Mouse (Mus musculus): Measurements from ENCODE around the gene Elavl1. TPM values are rescaled to one million over a fixed set of nuclear protein-coding genes. Genes with fewer than 3 reads are reported as not detected.
A peak's percentile ranks its signal among the peaks of the same experiment; 100 is the strongest.

Elavl1 gene
- polyA plus RNA-seq, 1 experiment, result 43.2 TPM

DNA sequence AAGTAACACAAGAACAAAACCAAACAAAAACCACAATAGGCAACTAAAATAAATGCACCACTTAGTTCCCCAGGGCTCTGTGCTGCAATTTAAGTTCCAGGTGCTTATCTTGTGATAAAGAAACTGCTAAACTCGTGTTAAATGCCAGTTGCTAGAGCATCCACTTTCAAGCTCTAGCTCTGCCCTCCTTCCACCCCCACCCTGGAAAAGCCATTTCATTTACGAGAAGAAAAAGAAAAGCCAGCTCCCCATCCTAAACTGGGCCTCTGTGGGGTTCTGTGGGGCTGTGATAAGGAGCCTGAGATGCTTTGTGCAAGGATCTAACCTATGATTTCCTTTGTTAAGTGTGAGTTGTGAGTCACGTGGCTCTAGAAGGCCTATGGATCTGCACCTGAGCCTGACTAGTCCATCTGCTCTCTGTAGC is 21.1 kb downstream of the Elavl1 start:
- Histone ChIP-seq H3K4me1 (replicated peaks; ENCODE audit: control insufficient read depth, insufficient read depth, low read length) (no peaks in the 10 kb centered on the region), H3K4me3 (ENCODE audit: control insufficient read depth, insufficient read depth, low read length) (no peak overlapping the region), H3K27ac (ENCODE audit: control insufficient read depth, insufficient read depth, low read length) (no peak overlapping the region), H3K36me3 (ENCODE audit: control insufficient read depth, insufficient read depth, low read length) (peaks cover 75% of the 10 kb centered on the region), H3K27me3 (ENCODE audit: control insufficient read depth, insufficient read depth, low read length) (no peaks in the 10 kb centered on the region)
- TF ChIP-seq CTCF (IDR thresholded peaks at IDR 0.05; ENCODE audit: borderline replicate concordance, control insufficient read depth, extremely low read depth, insufficient read depth, low read length, poor library complexity) (no peak), POLR2A (IDR thresholded peaks at IDR 0.05; ENCODE audit: control insufficient read depth, extremely low read depth, insufficient read depth, low read length, poor library complexity) (no peak)
- WGBS, result 70% methylated on average over 3 of the region's 3 CpGs
- DNase-seq, result no peak

DNA sequence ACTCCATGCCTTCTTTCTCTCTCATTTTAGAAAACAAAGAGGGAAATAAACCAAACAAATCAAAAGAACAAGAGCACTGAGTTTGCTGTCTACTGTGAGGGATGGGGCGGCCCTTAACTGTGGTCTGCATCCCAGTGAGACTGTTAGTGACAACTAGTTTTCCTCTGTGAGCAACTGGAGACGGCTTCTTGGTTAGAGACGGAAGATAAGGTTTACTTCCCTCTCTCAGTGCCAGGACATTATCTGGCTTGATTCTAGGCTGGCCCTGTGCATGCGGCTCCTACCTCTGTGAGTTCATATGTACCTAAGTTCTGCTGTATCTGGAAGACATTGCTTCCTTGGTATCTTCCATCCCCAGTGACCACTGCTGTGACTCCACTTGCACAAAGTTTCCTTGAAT is 27.4 kb downstream of the Elavl1 start:
- DNase-seq, result no peak
- H3K27ac ChIP-seq (ENCODE audit: control insufficient read depth, insufficient read depth, low read length), result no peak overlapping the region
- TF ChIP-seq CTCF (IDR thresholded peaks at IDR 0.05; ENCODE audit: borderline replicate concordance, control insufficient read depth, extremely low read depth, insufficient read depth, low read length, poor library complexity) (no peak), POLR2A (IDR thresholded peaks at IDR 0.05; ENCODE audit: control insufficient read depth, extremely low read depth, insufficient read depth, low read length, poor library complexity) (no peak)
- WGBS, result 95% methylated on average over 4 of the region's 4 CpGs
- no peaks in the 10 kb centered on the region for H3K4me1 ChIP-seq (replicated peaks; ENCODE audit: control insufficient read depth, insufficient read depth, low read length)
- H3K27me3 ChIP-seq (ENCODE audit: control insufficient read depth, insufficient read depth, low read length), result no peaks in the 10 kb centered on the region
- H3K4me3 ChIP-seq (ENCODE audit: control insufficient read depth, insufficient read depth, low read length), result no peak overlapping the region
- H3K36me3 ChIP-seq (ENCODE audit: control insufficient read depth, insufficient read depth, low read length), result peaks cover 79% of the 10 kb centered on the region

GRCm38 (mm10) chr8:4292738-4293137 is 32.5 kb downstream of the Elavl1 start:
- no peak overlapping the region for H3K4me3 ChIP-seq (ENCODE audit: control insufficient read depth, insufficient read depth, low read length)
- peaks cover 77% of the 10 kb centered on the region for H3K36me3 ChIP-seq (ENCODE audit: control insufficient read depth, insufficient read depth, low read length)
- no peak for DNase-seq
- WGBS, result 96% methylated on average over 5 of the region's 5 CpGs
- H3K27ac ChIP-seq (ENCODE audit: control insufficient read depth, insufficient read depth, low read length), result no peak overlapping the region
- H3K27me3 ChIP-seq (ENCODE audit: control insufficient read depth, insufficient read depth, low read length), result no peaks in the 10 kb centered on the region
- TF ChIP-seq POLR2A (IDR thresholded peaks at IDR 0.05; ENCODE audit: control insufficient read depth, extremely low read depth, insufficient read depth, low read length, poor library complexity), result no peak
- no peak for TF ChIP-seq CTCF (IDR thresholded peaks at IDR 0.05; ENCODE audit: borderline replicate concordance, control insufficient read depth, extremely low read depth, insufficient read depth, low read length, poor library complexity)
- no peaks in the 10 kb centered on the region for H3K4me1 ChIP-seq (replicated peaks; ENCODE audit: control insufficient read depth, insufficient read depth, low read length)

DNA sequence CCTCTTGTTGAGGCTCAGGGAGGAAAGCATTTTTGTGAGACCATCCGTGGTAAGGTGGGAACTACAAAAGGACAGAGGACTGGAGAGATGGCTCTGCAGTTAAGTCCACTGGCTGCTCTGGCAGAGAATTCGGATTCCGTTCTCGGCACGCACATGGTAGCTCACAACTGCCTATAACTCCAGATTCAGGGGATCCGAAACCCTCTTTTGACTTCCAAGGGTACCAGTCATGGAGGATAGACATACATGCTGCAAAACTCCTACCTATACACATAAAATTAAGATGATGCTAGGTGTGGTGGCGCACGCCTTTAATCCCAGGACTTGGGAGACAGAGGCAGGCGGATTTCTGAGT is 49.1 kb downstream of the Elavl1 start:
- no peaks in the 10 kb centered on the region; the same call in 1 of the 2 replicates for H3K36me3 ChIP-seq (ENCODE audit: control insufficient read depth, insufficient read depth, low read length)
- peak overlapping the region; percentile 77 for H3K4me3 ChIP-seq (ENCODE audit: control insufficient read depth, insufficient read depth, low read length)
- WGBS, result 25% methylated on average over 9 of the region's 9 CpGs
- no peaks in the 10 kb centered on the region for H3K27me3 ChIP-seq (ENCODE audit: control insufficient read depth, insufficient read depth, low read length)
- DNase-seq, result no peak
- H3K27ac ChIP-seq (ENCODE audit: control insufficient read depth, insufficient read depth, low read length), result peak overlapping the region; percentile 28; the same call in 1 of the 2 replicates
- TF ChIP-seq POLR2A (IDR thresholded peaks at IDR 0.05; ENCODE audit: control insufficient read depth, extremely low read depth, insufficient read depth, low read length, poor library complexity) (no peak), CTCF (IDR thresholded peaks at IDR 0.05; ENCODE audit: borderline replicate concordance, control insufficient read depth, extremely low read depth, insufficient read depth, low read length, poor library complexity) (no peak)
- H3K4me1 ChIP-seq (replicated peaks; ENCODE audit: control insufficient read depth, insufficient read depth, low read length), result peaks cover 5% of the 10 kb centered on the region

DNA sequence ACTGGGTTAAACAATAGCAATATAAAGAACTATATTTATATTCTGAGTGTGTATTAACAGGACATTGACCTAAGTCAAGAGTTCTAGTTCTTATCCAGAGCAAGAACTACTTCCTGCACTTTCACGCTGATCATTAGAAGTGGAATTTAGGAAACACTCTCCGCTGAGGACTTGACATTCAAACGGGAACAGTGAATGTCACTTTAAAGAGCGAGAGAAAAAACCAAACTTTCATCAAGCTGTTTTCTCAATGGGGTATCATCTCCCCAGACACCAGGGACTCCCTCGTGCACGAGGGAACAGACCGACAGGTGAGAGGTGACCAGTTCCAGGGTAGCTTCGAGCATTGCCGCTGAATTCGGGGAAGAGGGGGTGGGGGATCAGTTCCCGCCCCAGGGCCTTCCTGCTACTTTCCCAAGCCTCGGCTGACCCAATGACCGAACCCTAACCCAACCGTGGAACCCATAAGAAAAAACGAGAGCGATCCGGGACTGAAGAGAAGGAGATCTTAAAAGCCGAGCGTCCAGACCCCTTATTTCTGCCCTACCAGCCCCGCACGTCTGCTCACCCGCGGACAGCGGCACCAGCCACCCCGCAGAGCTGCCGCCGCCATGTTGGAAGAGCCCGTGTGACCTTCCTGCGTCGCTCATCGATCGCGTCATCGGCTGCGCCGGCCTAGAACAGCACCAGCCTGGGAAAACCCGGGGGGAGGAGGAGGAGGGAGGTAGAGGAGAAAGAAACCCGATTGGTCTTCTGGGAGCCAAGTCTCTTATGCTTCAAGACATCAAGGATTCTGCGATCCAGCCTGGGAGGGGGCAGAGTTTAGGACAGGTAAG is 49.7 kb downstream of the Elavl1 start, which contains the start of gene Timm44:
Gene Timm44, minus strand, starts transcription at position 639 of the 836 bp plus-strand sequence.
- WGBS, result under 1% methylated on average over 39 of the region's 39 CpGs
- TF ChIP-seq CTCF (IDR thresholded peaks at IDR 0.05; ENCODE audit: borderline replicate concordance, control insufficient read depth, extremely low read depth, insufficient read depth, low read length, poor library complexity) (no peak), POLR2A (IDR thresholded peaks at IDR 0.05; ENCODE audit: control insufficient read depth, extremely low read depth, insufficient read depth, low read length, poor library complexity) (peak; percentile 68; the same call in 1 of the 2 replicates)
- peak within 1 kb of the TSS; percentile 28; the same call in 1 of the 2 replicates for H3K27ac ChIP-seq (ENCODE audit: control insufficient read depth, insufficient read depth, low read length)
- DNase-seq, result peak; percentile 95
- H3K36me3 ChIP-seq (ENCODE audit: control insufficient read depth, insufficient read depth, low read length), result no peaks in the 10 kb centered on the region; the same call in 1 of the 2 replicates
- no peaks in the 10 kb centered on the region for H3K27me3 ChIP-seq (ENCODE audit: control insufficient read depth, insufficient read depth, low read length)
- H3K4me1 ChIP-seq (replicated peaks; ENCODE audit: control insufficient read depth, insufficient read depth, low read length), result peaks cover 5% of the 10 kb centered on the region
- H3K4me3 ChIP-seq (ENCODE audit: control insufficient read depth, insufficient read depth, low read length), result peak within 1 kb of the TSS; percentile 77

DNA sequence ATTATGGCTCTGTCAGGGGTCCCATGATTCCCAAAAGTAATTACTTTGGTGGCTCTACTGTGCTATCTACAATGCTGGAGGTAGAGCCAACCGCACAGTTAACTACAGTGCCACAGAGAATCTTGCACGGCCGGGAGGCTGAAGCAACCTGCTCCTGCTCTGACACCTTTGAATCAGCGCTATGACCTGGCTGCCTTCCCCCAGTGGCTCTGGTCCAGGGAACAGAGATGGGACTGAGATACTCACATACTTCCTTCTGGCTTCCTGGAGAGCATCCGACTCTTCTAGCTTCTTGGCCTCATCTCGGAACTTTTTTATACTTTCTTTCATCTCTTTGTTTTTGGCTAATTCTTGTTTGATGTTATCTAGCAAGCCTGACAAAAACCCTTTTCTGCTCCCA is 55.6 kb downstream of the Elavl1 start:
- no peak overlapping the region for H3K27ac ChIP-seq (ENCODE audit: control insufficient read depth, insufficient read depth, low read length)
- WGBS, result 95% methylated on average over 6 of the region's 6 CpGs
- no peak overlapping the region for H3K4me3 ChIP-seq (ENCODE audit: control insufficient read depth, insufficient read depth, low read length)
- H3K4me1 ChIP-seq (replicated peaks; ENCODE audit: control insufficient read depth, insufficient read depth, low read length), result no peaks in the 10 kb centered on the region
- H3K27me3 ChIP-seq (ENCODE audit: control insufficient read depth, insufficient read depth, low read length), result no peaks in the 10 kb centered on the region
- H3K36me3 ChIP-seq (ENCODE audit: control insufficient read depth, insufficient read depth, low read length), result peaks cover 49% of the 10 kb centered on the region
- TF ChIP-seq CTCF (IDR thresholded peaks at IDR 0.05; ENCODE audit: borderline replicate concordance, control insufficient read depth, extremely low read depth, insufficient read depth, low read length, poor library complexity) (no peak), POLR2A (IDR thresholded peaks at IDR 0.05; ENCODE audit: control insufficient read depth, extremely low read depth, insufficient read depth, low read length, poor library complexity) (no peak)
- no peak for DNase-seq

All from thymus, adult 2 months (tissue).